Mouse (Mus musculus): Measurements from ENCODE around the gene Kcnab3.

DNA sequence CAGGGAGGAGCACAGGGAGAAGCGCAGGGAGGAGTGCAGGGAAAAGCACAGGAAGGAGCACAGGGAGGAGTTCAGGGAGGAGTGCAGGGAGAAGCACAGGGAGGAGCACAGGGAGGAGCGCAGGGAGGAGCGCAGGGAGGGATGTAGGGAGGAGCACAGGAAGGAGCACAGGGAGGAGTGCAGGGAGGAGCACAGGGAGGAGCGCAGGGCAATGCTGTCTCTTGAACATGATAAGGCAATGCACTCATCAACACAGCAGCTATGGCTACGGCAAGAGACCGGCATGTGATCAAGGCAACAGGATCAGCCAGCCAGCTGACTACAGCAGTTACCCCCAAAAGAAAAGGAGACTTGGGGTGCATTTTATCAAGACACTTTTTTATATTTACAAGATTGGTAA is 9.7 kb upstream of the Kcnab3 start:
- TF ChIP-seq CTCF (IDR thresholded peaks at IDR 0.05; ENCODE audit: low read depth) (no peak), EP300 (IDR thresholded peaks at IDR 0.05; ENCODE audit: low read depth) (no peak)
